Mouse (Mus musculus): ENCODE results near the gene Dsp. TPM values are rescaled to one million over a fixed set of nuclear protein-coding genes. Genes with fewer than 3 reads are reported as not detected.

Gene Dsp
- 0.45 and 0.73 TPM in 2 replicates for polyA plus RNA-seq (2016; fragmentation: Nextera tagmentation; extraction: Ambion mirVana)

GRCm38 (mm10) chr13:38151069-38151588 lies at the start of gene Dsp:
TSS of gene Dsp (plus strand) at chr13:38151294.
- no peak within 1 kb of the TSS; the same call in 1 of the 2 replicates for H3K27ac ChIP-seq (replicated peaks)

GRCm38 (mm10) chr13:38103406-38103805 lies 47.7 kb upstream of the Dsp start:
- Histone ChIP-seq H3K27me3 (ENCODE audit: low read depth, poor library complexity, severe bottlenecking) (no peaks in the 10 kb centered on the region), H3K4me3 (no peak overlapping the region), H3K27ac (replicated peaks) (no peak overlapping the region), H3K9me3 (replicated peaks) (no peaks in the 10 kb centered on the region), H3K36me3 (no peaks in the 10 kb centered on the region), H3K4me1 (no peaks in the 10 kb centered on the region)
- 83% methylated on average over 4 of the region's 4 CpGs for WGBS
- DNase-seq (ENCODE audit: low spot score) = no peak

More at GRCm38 (mm10) chr13:38151069-38151588, at the start of gene Dsp:
- no peaks in the 10 kb centered on the region for H3K36me3 ChIP-seq
- no peaks in the 10 kb centered on the region for H3K9me3 ChIP-seq (replicated peaks)
- no peak for DNase-seq (ENCODE audit: low spot score)
- H3K27me3 ChIP-seq (ENCODE audit: low read depth, poor library complexity, severe bottlenecking) = peaks cover 99% of the 10 kb centered on the region
- peak within 1 kb of the TSS; percentile 56 for H3K4me3 ChIP-seq
- H3K4me1 ChIP-seq = peaks cover 39% of the 10 kb centered on the region
- under 1% methylated on average over 58 of the region's 58 CpGs for WGBS

DNA sequence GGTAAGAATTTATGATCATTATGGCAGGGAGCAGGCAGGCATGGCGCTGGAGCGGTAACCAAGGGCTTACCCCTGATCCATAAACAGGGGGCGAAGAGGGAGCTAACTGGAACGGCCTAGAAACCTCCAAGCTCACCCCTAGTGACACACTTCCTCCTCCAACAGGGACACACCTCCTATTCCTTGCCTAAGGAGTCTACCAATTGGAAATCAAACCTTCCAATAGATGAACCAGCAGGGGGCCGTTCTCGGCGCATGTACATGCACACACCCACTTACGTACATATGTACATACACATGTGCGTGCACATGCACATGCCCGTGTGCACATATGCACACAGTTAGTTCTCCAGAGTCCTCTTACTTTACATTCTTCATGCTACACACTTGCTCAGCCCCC lies 46.6 kb upstream of the Dsp start:
- no peak overlapping the region for H3K4me3 ChIP-seq
- H3K27ac ChIP-seq (replicated peaks) = no peak overlapping the region
- H3K9me3 ChIP-seq (replicated peaks) = no peaks in the 10 kb centered on the region
- DNase-seq (ENCODE audit: low spot score) = no peak
- no peaks in the 10 kb centered on the region for H3K4me1 ChIP-seq
- H3K27me3 ChIP-seq (ENCODE audit: low read depth, poor library complexity, severe bottlenecking) = no peaks in the 10 kb centered on the region
- H3K36me3 ChIP-seq = no peaks in the 10 kb centered on the region
- WGBS = 95% methylated on average over 10 of the region's 10 CpGs

DNA sequence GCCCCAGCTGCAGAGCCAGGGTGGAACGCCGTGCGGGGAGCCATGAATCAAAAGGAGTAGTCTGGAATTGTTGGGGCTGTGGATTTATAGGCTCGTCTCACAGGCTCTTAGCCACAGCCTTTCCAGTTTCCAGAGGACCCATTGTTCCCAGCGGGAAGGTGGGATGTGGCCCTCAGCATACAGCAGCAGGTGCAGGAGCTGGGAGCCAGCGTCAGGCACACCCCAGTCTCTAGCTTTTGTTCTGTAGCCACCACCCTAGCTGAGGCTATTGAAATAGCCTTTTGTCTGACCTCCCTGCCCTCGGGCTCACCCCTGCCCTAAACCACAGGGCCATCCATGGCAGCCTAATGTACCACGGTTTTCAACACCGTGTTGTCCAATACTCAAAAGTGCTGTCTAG lies 42.0 kb upstream of the Dsp start:
- H3K4me3 ChIP-seq = no peak overlapping the region
- whole genome bisulfite sequencing = 84% methylated on average over 9 of the region's 9 CpGs
- no peak overlapping the region for H3K27ac ChIP-seq (replicated peaks)
- no peaks in the 10 kb centered on the region for H3K4me1 ChIP-seq
- H3K27me3 ChIP-seq (ENCODE audit: low read depth, poor library complexity, severe bottlenecking) = no peaks in the 10 kb centered on the region
- no peaks in the 10 kb centered on the region for H3K36me3 ChIP-seq
- DNase-seq (ENCODE audit: low spot score) = no peak
- H3K9me3 ChIP-seq (replicated peaks) = no peaks in the 10 kb centered on the region

GRCm38 (mm10) chr13:38122321-38122720 lies 28.8 kb upstream of the Dsp start:
- H3K27me3 ChIP-seq (ENCODE audit: low read depth, poor library complexity, severe bottlenecking) = no peaks in the 10 kb centered on the region
- H3K4me3 ChIP-seq = no peak overlapping the region
- DNase-seq (ENCODE audit: low spot score) = no peak
- no peaks in the 10 kb centered on the region for H3K9me3 ChIP-seq (replicated peaks)
- H3K36me3 ChIP-seq = no peaks in the 10 kb centered on the region
- 89% methylated on average over 9 of the region's 9 CpGs for WGBS
- no peak overlapping the region for H3K27ac ChIP-seq (replicated peaks)
- no peaks in the 10 kb centered on the region for H3K4me1 ChIP-seq

DNA sequence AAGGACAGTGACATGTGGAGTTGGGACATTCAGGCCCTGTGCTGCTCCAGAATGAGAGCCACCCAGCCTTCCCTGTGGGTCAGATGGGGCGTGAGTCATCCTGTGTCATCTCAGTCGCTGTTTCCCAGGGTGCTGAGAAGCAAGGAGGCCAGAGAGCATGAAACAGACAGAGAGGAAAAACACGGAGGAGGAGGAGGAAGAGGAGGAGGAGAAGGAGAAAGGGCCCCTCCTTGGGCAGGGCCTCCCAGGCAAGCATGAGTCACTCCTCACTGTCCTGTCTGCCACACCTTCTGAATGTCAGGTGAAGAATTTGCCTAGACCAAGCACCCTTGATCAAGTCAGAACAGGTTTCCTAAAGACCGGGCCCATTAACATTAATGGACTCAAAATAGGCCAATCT lies 27.4 kb upstream of the Dsp start:
- Histone ChIP-seq H3K9me3 (replicated peaks) (no peaks in the 10 kb centered on the region), H3K4me1 (no peaks in the 10 kb centered on the region), H3K4me3 (no peak overlapping the region), H3K36me3 (no peaks in the 10 kb centered on the region), H3K27ac (replicated peaks) (no peak overlapping the region), H3K27me3 (ENCODE audit: low read depth, poor library complexity, severe bottlenecking) (no peaks in the 10 kb centered on the region)
- 82% methylated on average over 4 of the region's 4 CpGs for WGBS
- no peak for DNase-seq (ENCODE audit: low spot score)

- Histone ChIP-seq H3K27me3 (ENCODE audit: low read depth, poor library complexity, severe bottlenecking) (no peaks in the 10 kb centered on the region), H3K36me3 (no peaks in the 10 kb centered on the region), H3K4me3 (no peak overlapping the region), H3K27ac (replicated peaks) (no peak overlapping the region), H3K9me3 (replicated peaks) (no peaks in the 10 kb centered on the region), H3K4me1 (no peaks in the 10 kb centered on the region)
- whole genome bisulfite sequencing = 84% methylated on average over 3 of the region's 3 CpGs
- DNase-seq (ENCODE audit: low spot score) = no peak
Observed at GRCm38 (mm10) chr13:38127683-38128082, 23.4 kb upstream of the Dsp start.

DNA sequence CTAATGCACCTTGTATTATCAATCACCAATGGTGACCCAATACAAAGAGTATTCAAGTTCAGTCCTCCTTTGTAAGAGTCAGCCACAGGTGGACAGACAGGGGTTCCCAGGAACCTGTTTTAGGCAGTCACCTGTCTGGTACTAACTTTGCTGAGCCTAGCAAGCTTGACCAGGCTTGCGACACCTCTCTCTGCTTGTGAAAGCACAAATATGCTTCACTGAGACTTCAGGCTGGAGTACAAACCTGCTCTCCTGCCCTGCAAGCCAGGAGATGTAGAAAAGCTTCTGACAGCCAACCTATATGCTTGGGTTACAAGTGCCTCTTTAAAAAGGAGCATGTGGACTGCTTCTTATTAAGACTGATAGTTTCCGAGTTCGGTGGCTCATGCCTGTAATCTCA lies 22.8 kb upstream of the Dsp start:
- no peak for DNase-seq (ENCODE audit: low spot score)
- WGBS = 89% methylated on average over 3 of the region's 3 CpGs
- Histone ChIP-seq H3K36me3 (no peaks in the 10 kb centered on the region), H3K4me1 (no peaks in the 10 kb centered on the region), H3K4me3 (no peak overlapping the region), H3K9me3 (replicated peaks) (no peaks in the 10 kb centered on the region), H3K27me3 (ENCODE audit: low read depth, poor library complexity, severe bottlenecking) (no peaks in the 10 kb centered on the region), H3K27ac (replicated peaks) (no peak overlapping the region)

DNA sequence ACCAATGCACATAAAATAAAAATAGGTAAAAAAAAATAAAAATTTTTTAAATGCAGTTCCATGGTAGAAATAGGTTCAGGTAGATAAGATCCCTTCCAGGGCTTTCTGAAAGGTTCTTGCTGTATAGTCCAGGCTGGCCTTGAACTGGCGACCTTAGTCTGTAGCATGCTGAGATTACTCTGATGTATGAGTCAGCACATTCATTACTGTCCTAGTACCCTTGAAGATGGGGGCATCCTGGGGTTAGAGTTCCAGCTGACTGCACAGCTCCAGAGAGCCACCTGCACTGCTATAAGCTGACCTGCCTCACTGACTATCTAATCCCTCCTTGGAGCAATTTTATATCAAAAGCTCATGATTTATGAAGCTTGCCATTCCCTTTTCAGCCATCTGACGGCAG lies 21.6 kb upstream of the Dsp start:
- Histone ChIP-seq H3K9me3 (replicated peaks) (no peaks in the 10 kb centered on the region), H3K27me3 (ENCODE audit: low read depth, poor library complexity, severe bottlenecking) (no peaks in the 10 kb centered on the region), H3K27ac (replicated peaks) (no peak overlapping the region), H3K4me3 (no peak overlapping the region), H3K36me3 (no peaks in the 10 kb centered on the region), H3K4me1 (no peaks in the 10 kb centered on the region)
- WGBS = 82% methylated on average over 2 of the region's 2 CpGs
- no peak for DNase-seq (ENCODE audit: low spot score)

DNA sequence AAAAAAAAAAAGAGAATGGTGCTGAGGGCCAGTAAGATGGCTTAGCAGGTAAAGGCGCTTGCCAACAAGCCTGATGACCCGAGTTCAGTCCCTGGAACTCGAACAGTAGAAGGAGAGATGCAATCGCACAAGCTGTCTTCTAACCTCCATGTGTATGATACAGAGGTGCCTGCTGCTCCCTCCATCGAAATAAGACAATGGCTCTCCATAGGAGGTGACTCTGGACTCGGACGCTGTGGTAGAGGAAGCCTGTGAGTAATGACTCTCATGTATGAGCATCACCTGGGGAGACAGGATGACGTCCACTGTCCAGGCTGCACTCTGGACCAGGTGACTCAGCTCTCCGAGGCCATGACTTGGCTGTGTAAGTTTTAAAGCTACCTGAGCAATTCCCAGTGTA lies 21.0 kb upstream of the Dsp start:
- H3K4me1 ChIP-seq = no peaks in the 10 kb centered on the region
- no peak overlapping the region for H3K27ac ChIP-seq (replicated peaks)
- no peaks in the 10 kb centered on the region for H3K27me3 ChIP-seq (ENCODE audit: low read depth, poor library complexity, severe bottlenecking)
- H3K4me3 ChIP-seq = no peak overlapping the region
- DNase-seq (ENCODE audit: low spot score) = no peak
- H3K36me3 ChIP-seq = no peaks in the 10 kb centered on the region
- no peaks in the 10 kb centered on the region for H3K9me3 ChIP-seq (replicated peaks)
- 86% methylated on average over 9 of the region's 9 CpGs for WGBS

DNA sequence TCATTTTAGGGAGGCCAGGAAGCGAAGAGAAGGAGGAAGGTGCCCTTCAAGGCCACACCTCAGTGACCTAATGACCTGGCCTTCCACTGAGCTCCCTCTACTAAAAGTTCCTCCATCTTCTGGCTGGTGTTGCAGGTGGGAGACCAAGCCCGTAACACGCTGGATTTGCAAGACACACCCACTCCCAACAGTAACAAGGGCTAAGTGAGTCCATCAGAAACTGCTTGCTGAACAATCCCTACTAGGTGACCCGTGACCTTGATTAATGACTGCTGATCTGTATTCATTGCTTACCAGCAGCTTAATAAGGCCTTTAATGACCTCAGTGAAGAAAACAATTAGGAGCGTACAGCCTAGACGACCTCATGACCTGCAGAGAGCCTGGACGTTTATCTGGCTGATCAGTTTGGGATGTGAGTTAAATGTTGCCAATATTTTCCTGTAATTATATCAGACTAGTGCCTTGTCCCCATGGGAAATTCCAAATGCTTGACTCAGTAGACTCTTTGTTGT lies 18.0 kb upstream of the Dsp start:
- no peaks in the 10 kb centered on the region for H3K9me3 ChIP-seq (replicated peaks)
- WGBS = 67% methylated on average over 7 of the region's 7 CpGs
- no peaks in the 10 kb centered on the region for H3K27me3 ChIP-seq (ENCODE audit: low read depth, poor library complexity, severe bottlenecking)
- no peak overlapping the region for H3K27ac ChIP-seq (replicated peaks)
- DNase-seq (ENCODE audit: low spot score) = no peak
- no peak overlapping the region for H3K4me3 ChIP-seq
- H3K4me1 ChIP-seq = no peaks in the 10 kb centered on the region
- no peaks in the 10 kb centered on the region for H3K36me3 ChIP-seq

- H3K36me3 ChIP-seq = no peaks in the 10 kb centered on the region
- H3K9me3 ChIP-seq (replicated peaks) = no peaks in the 10 kb centered on the region
- H3K27ac ChIP-seq (replicated peaks) = no peak overlapping the region
- H3K4me3 ChIP-seq = no peak overlapping the region
- no peak for DNase-seq (ENCODE audit: low spot score)
- peaks cover 22% of the 10 kb centered on the region for H3K27me3 ChIP-seq (ENCODE audit: low read depth, poor library complexity, severe bottlenecking)
- 60% methylated on average over 1 of the region's 1 CpGs for WGBS
- 0 out of 2 replicates have a peak, but pooled peaks cover 10% of the 10 kb centered on the region for H3K4me1 ChIP-seq
Observed at GRCm38 (mm10) chr13:38140521-38140920, 10.6 kb upstream of the Dsp start.

- H3K4me1 ChIP-seq = 0 out of 2 replicates have a peak, but pooled peaks cover 10% of the 10 kb centered on the region
- DNase-seq (ENCODE audit: low spot score) = no peak
- H3K9me3 ChIP-seq (replicated peaks) = no peaks in the 10 kb centered on the region
- H3K27me3 ChIP-seq (ENCODE audit: low read depth, poor library complexity, severe bottlenecking) = peaks cover 68% of the 10 kb centered on the region
- no peaks in the 10 kb centered on the region for H3K36me3 ChIP-seq
- WGBS = 13% methylated on average over 20 of the region's 20 CpGs
- H3K27ac ChIP-seq (replicated peaks) = no peak overlapping the region
- peak overlapping the region; percentile 1; the same call in 1 of the 2 replicates for H3K4me3 ChIP-seq
Observed at GRCm38 (mm10) chr13:38144962-38145713, 6.0 kb upstream of the Dsp start.
